Mouse (Mus musculus) testis, postnatal 10 days (tissue): ENCODE results near the gene Catsper4.
A peak's percentile ranks its signal among the peaks of the same experiment; 100 is the strongest.
"Not testable (repeated sequence)": the region's sequence is repeated elsewhere in the genome, so short reads cannot be mapped to it uniquely, and the experiment has no call there.

Experiments used
- DNase-seq: peaks from one replicate; pipeline ENCODE4 v3.0.0; 2021; ENCODE audit warnings: low spot score

Gene Catsper4

GRCm38 (mm10) chr4:134227194-134227593 lies at the start of gene Catsper4:
Catsper4 (minus strand) TSS chr4:134227383.
- DNase-seq = no peak

- no peak for DNase-seq
Measured at GRCm38 (mm10) chr4:134273417-134274345, 46.5 kb upstream of the Catsper4 start.

- no peak for DNase-seq
Measured at GRCm38 (mm10) chr4:134272731-134273416, 45.7 kb upstream of the Catsper4 start.

GRCm38 (mm10) chr4:134271979-134272378 lies 44.8 kb upstream of the Catsper4 start:
- DNase-seq = no peak

- not testable (repeated sequence) for DNase-seq
Measured at GRCm38 (mm10) chr4:134269622-134270021, 42.4 kb upstream of the Catsper4 start.

GRCm38 (mm10) chr4:134268102-134268655 lies 41.0 kb upstream of the Catsper4 start:
- no peak for DNase-seq

- peak; percentile 55 for DNase-seq
Measured at GRCm38 (mm10) chr4:134265860-134266585, 38.8 kb upstream of the Catsper4 start.

- peak; percentile 90 for DNase-seq
Measured at GRCm38 (mm10) chr4:134263191-134263590, 36.0 kb upstream of the Catsper4 start.

GRCm38 (mm10) chr4:134258354-134258753 lies 31.2 kb upstream of the Catsper4 start:
- no peak for DNase-seq

- no peak for DNase-seq
Measured at GRCm38 (mm10) chr4:134257198-134258009, 30.2 kb upstream of the Catsper4 start.

GRCm38 (mm10) chr4:134256407-134257197 lies 29.4 kb upstream of the Catsper4 start:
- DNase-seq = no peak

- DNase-seq = no peak
Measured at GRCm38 (mm10) chr4:134255854-134256253, 28.7 kb upstream of the Catsper4 start.

- no peak for DNase-seq
Measured at GRCm38 (mm10) chr4:134254835-134255234, 27.7 kb upstream of the Catsper4 start.

- DNase-seq = no peak
Measured at GRCm38 (mm10) chr4:134253722-134254324, 26.6 kb upstream of the Catsper4 start, which contains the start of gene Grrp1. Grrp1 (minus strand) TSS chr4:134254106.

GRCm38 (mm10) chr4:134252911-134253721 lies 25.9 kb upstream of the Catsper4 start:
- no peak for DNase-seq

GRCm38 (mm10) chr4:134252131-134252910 lies 25.1 kb upstream of the Catsper4 start:
- DNase-seq = no peak

- peak; percentile 66 for DNase-seq
Measured at GRCm38 (mm10) chr4:134251241-134252130, 24.3 kb upstream of the Catsper4 start.
